Mouse (Mus musculus) embryonic fibroblast, embryonic 13.5 days (primary cell): ENCODE data around the gene Ppp2r3c.

Experiments
- CTCF ChIP-seq: IDR thresholded peaks from 2 replicates; pipeline ENCODE4 v1.5.1; 2011; ENCODE audit warnings: mild to moderate bottlenecking, control low read depth, low read length, moderate library complexity, borderline replicate concordance; ENCODE audit not compliant: insufficient read depth
- POLR2A ChIP-seq: IDR thresholded peaks from 2 replicates; pipeline ENCODE4 v1.6.1; 2011; ENCODE audit warnings: low read depth, mild to moderate bottlenecking, control low read depth, low read length, moderate library complexity

GRCm38 (mm10) chr12:55301472-55302300 is 1.1 kb downstream of the Ppp2r3c start:
- TF ChIP-seq POLR2A (no peak), CTCF (no peak)
